Mouse (Mus musculus) midbrain, embryonic 16.5 days (tissue): ENCODE measurements around the gene Fdx1l. TPM values are rescaled to one million over a fixed set of nuclear protein-coding genes. Genes with fewer than 3 reads are reported as not detected.

Source experiments
- ATAC-seq: fragments of 200-750 bp; cut with Nextera tagmentation; 2 replicates; pipeline ENCODE4 v1.8.0; 2017; ENCODE audit warnings: moderate TSS enrichment
- H3K27ac ChIP-seq: fragments of 300-500 bp; sonication (generic); 2 replicates; pipeline ENCODE4 v1.5.1; 2014; ENCODE audit warnings: mild to moderate bottlenecking, low read length, mixed read lengths
- H3K27me3 ChIP-seq: fragments of 300-500 bp; sonication (generic); 2 replicates; pipeline ENCODE4 v1.6.1; 2014; ENCODE audit warnings: low read depth, low read length, mixed read lengths; ENCODE audit not compliant: control insufficient read depth, insufficient read depth
- H3K36me3 ChIP-seq: fragments of 300-500 bp; sonication (generic); 2 replicates; pipeline ENCODE4 v1.6.1; 2014; ENCODE audit warnings: mild to moderate bottlenecking, low read length, moderate library complexity, mixed read lengths; ENCODE audit not compliant: control insufficient read depth, insufficient read depth
- H3K4me1 ChIP-seq: fragments of 300-500 bp; sonication (generic); 2 replicates; pipeline ENCODE4 v1.6.1; 2014; ENCODE audit warnings: mild to moderate bottlenecking, low read length, mixed read lengths; ENCODE audit not compliant: control insufficient read depth, insufficient read depth
- H3K4me2 ChIP-seq: fragments of 300-500 bp; sonication (generic); 2 replicates; pipeline ENCODE4 v1.6.1; 2014; ENCODE audit warnings: mild to moderate bottlenecking, low read length, mixed read lengths
- H3K4me3 ChIP-seq: fragments of 300-500 bp; sonication (generic); 2 replicates; pipeline ENCODE4 v1.5.1; 2014; ENCODE audit warnings: low read depth, mild to moderate bottlenecking, low read length, moderate library complexity, mixed read lengths
- H3K9ac ChIP-seq: fragments of 300-500 bp; sonication (generic); 2 replicates; pipeline ENCODE4 v1.6.1; 2014; ENCODE audit warnings: low read depth, low read length, mixed read lengths
- H3K9me3 ChIP-seq: fragments of 300-500 bp; sonication (generic); replicated peaks from 2 replicates; pipeline ENCODE4 v1.6.1; 2014; ENCODE audit warnings: mild to moderate bottlenecking, low read length, mixed read lengths; ENCODE audit not compliant: control insufficient read depth, poor library complexity, severe bottlenecking
- WGBS: fragments of 180-500 bp; shearing (Covaris S2); extraction: QIAGEN DNeasy Blood & Tissue Kit; methylation state at CpG from one replicate; pipeline ENCODE4 v1.1.7; 2014; 5-methylcytosine and 5-hydroxymethylcytosine counted together
- polyA plus RNA-seq: library from polyadenylated mRNA; unstranded; fragments of >200 nt; fragmentation: Nextera tagmentation; extraction: Ambion mirVana; gene quantifications from 2 replicates; pipeline ENCODE4 v1.2.1, GENCODE M21; 2015

The Fdx1l gene
- polyA plus RNA-seq, 1 experiment from 2014 or later = 73.0 TPM

DNA sequence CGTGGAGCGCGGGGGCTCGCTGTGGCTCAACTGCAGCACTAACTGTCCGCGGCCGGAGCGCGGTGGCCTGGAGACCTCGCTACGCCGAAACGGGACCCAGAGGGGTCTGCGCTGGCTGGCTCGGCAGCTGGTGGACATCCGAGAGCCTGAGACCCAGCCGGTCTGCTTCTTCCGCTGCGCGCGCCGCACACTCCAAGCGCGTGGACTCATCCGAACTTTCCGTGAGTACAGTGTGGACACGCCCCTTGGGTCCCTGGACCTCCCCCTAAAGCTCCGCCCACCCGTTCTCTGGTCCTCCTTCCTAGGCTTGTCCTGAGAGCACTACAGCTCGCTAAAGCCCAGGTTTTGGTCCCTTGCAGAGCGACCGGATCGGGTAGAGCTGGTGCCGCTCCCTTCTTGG lies 40.3 kb downstream of the Fdx1l start:
- no peak overlapping the region for H3K27ac ChIP-seq
- H3K4me1 ChIP-seq = peaks cover 58% of the 10 kb centered on the region
- H3K9me3 ChIP-seq = no peaks in the 10 kb centered on the region
- 1% methylated on average over 34 of the region's 34 CpGs for WGBS
- H3K4me2 ChIP-seq = peak overlapping the region; percentile 97
- H3K4me3 ChIP-seq = peak overlapping the region; percentile 54
- H3K27me3 ChIP-seq = peaks cover 79% of the 10 kb centered on the region
- ATAC-seq = no peak
- H3K36me3 ChIP-seq = no peaks in the 10 kb centered on the region
- no peak overlapping the region for H3K9ac ChIP-seq

- no peak for ATAC-seq
- H3K27ac ChIP-seq = no peak overlapping the region
- H3K4me2 ChIP-seq = peak overlapping the region; percentile 97
- WGBS = 2% methylated on average over 7 of the region's 7 CpGs
- H3K27me3 ChIP-seq = peaks cover 73% of the 10 kb centered on the region
- H3K4me3 ChIP-seq = peak overlapping the region; percentile 54
- H3K9me3 ChIP-seq = no peaks in the 10 kb centered on the region
- H3K4me1 ChIP-seq = peaks cover 53% of the 10 kb centered on the region
- no peaks in the 10 kb centered on the region for H3K36me3 ChIP-seq
- H3K9ac ChIP-seq = peak overlapping the region; percentile 76; the same call in 1 of the 2 replicates
Measured at GRCm38 (mm10) chr9:21032491-21032890, 40.9 kb downstream of the Fdx1l start.

- Histone ChIP-seq H3K27ac (peak within 1 kb of the TSS; percentile 64; the same call in 1 of the 2 replicates), H3K4me1 (peaks cover 48% of the 10 kb centered on the region), H3K4me2 (peak within 1 kb of the TSS; percentile 97), H3K9me3 (no peaks in the 10 kb centered on the region), H3K4me3 (peak within 1 kb of the TSS; percentile 54), H3K36me3 (no peaks in the 10 kb centered on the region), H3K9ac (peak within 1 kb of the TSS; percentile 76), H3K27me3 (peaks cover 70% of the 10 kb centered on the region)
- WGBS = under 1% methylated on average over 30 of the region's 35 CpGs
- peak; percentile 44 for ATAC-seq
Measured at GRCm38 (mm10) chr9:21031896-21032351, 41.5 kb downstream of the Fdx1l start, which contains the start of gene Icam5. Icam5 (plus strand) TSS chr9:21032073.

GRCm38 (mm10) chr9:21031251-21031895 lies 42.0 kb downstream of the Fdx1l start:
- Histone ChIP-seq H3K9me3 (no peaks in the 10 kb centered on the region), H3K4me2 (peak overlapping the region; percentile 97), H3K9ac (peak overlapping the region; percentile 76), H3K27ac (peak overlapping the region; percentile 64; the same call in 1 of the 2 replicates), H3K4me3 (peak overlapping the region; percentile 54), H3K4me1 (peaks cover 42% of the 10 kb centered on the region), H3K36me3 (no peaks in the 10 kb centered on the region), H3K27me3 (peaks cover 64% of the 10 kb centered on the region)
- WGBS = under 1% methylated on average over 36 of the region's 36 CpGs
- peak; percentile 71 for ATAC-seq

DNA sequence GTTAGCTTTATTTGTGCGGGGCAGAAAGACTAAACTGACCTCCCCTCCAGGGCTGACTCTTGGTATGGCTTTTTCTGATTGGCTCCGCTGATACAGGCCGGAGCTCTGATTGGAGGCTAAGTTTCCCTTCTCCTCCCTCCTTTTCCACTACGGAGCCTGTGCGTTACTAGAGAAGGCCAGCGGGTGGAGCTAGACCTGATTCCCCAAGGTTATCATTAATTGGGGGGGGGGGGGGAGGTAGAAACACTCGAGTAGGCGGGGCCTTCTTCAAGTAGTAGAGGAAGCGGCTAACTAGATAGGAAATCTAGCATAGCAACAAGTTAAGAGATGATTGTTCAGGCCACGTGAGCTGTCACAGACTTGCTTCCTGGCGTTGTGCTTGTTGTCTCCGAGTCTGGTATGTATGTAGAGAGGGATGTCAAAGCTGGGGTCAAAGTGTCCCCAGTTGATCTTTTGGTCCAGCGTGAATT lies 42.6 kb downstream of the Fdx1l start:
- peak; percentile 41 for ATAC-seq
- H3K4me3 ChIP-seq = peak overlapping the region; percentile 54
- H3K27ac ChIP-seq = no peak overlapping the region; the same call in 1 of the 2 replicates
- H3K27me3 ChIP-seq = peaks cover 59% of the 10 kb centered on the region
- WGBS = 0% methylated on average over 13 of the region's 13 CpGs
- peak overlapping the region; percentile 97 for H3K4me2 ChIP-seq
- H3K9ac ChIP-seq = no peak overlapping the region
- no peaks in the 10 kb centered on the region for H3K9me3 ChIP-seq
- peaks cover 37% of the 10 kb centered on the region for H3K4me1 ChIP-seq
- H3K36me3 ChIP-seq = no peaks in the 10 kb centered on the region

DNA sequence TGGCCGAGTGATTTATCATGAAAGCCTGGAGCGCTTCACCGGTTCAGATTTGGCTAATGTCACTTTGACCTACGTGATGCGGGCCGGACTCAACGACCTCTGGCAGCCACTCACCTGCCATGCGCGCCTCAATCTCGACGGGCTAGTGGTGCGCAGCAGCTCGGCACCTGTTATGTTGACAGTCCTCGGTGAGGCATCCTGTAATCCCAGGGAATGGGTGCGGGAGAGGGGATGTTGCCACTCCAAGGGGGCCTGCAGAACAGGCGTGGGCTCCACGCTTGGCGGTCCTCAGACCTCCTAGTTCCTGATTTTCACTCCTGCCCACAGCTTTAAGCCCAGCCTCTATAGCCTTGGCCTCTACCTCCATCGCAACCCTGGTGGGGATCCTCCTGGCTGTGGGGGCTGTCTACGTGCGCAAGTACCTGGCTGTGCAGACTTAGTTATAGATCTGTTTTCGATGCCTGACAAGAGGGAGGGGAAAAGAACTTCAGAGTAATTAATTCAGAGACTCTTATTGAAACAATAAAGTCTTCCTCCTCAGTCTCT lies 43.3 kb downstream of the Fdx1l start:
- Histone ChIP-seq H3K4me3 (peak overlapping the region; percentile 54), H3K36me3 (no peaks in the 10 kb centered on the region), H3K4me1 (peaks cover 33% of the 10 kb centered on the region), H3K27me3 (peaks cover 52% of the 10 kb centered on the region), H3K27ac (no peak overlapping the region), H3K9me3 (no peaks in the 10 kb centered on the region), H3K4me2 (no peak overlapping the region), H3K9ac (no peak overlapping the region)
- WGBS = 19% methylated on average over 22 of the region's 22 CpGs
- no peak for ATAC-seq

DNA sequence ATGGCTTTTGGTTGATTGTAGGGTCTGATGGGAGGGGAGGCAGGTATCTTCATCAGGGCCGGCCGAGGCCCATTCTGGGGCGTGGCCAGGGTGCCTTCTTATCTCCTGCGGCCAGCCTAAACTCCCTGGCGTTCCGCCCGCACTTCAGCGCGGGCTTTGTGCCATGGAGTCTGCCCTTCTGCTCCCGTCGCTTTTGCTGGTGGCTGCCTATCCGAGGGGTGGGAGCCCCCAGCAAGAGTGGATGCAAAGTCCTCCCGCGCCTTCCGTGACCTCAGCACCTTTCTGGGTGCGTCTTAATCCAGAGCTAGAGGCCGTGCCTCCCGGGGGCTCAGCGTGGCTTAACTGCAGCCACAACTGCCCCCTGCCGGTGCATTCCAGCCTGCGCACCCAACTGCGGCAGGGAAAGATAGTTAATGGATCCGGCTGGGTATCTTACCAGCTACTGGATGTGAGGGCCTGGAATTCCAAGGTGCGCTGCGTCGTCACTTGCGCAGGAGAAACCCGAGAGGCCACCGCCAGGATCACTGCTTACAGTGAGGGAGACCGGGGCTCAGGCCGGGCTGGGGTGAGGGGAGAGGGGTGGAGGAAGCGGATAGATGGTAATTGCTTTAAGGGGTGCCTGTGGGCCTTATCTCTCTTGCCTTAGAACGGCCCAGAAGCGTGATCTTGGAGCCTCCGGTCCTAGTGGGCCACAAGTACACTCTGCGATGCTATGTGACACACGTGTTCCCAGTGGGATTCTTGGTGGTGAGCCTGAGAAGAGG lies 43.9 kb downstream of the Fdx1l start, which contains the start of gene Icam4:
Icam4 (plus strand) TSS at position 83 of the 764 bp plus-strand sequence.
- H3K9ac ChIP-seq = no peak within 1 kb of the TSS
- no peaks in the 10 kb centered on the region for H3K36me3 ChIP-seq
- peaks cover 31% of the 10 kb centered on the region for H3K4me1 ChIP-seq
- no peak for ATAC-seq
- no peak within 1 kb of the TSS for H3K27ac ChIP-seq
- H3K27me3 ChIP-seq = peaks cover 46% of the 10 kb centered on the region
- WGBS = 3% methylated on average over 37 of the region's 37 CpGs
- peak within 1 kb of the TSS; percentile 17; the same call in 1 of the 2 replicates for H3K4me3 ChIP-seq
- no peaks in the 10 kb centered on the region for H3K9me3 ChIP-seq
- peak within 1 kb of the TSS; percentile 42 for H3K4me2 ChIP-seq

- Histone ChIP-seq H3K27me3 (peaks cover 40% of the 10 kb centered on the region), H3K27ac (no peak overlapping the region), H3K9me3 (no peaks in the 10 kb centered on the region), H3K36me3 (no peaks in the 10 kb centered on the region), H3K4me2 (no peak overlapping the region), H3K4me3 (no peak overlapping the region), H3K9ac (no peak overlapping the region), H3K4me1 (peaks cover 30% of the 10 kb centered on the region)
- ATAC-seq = no peak
- 72% methylated on average over 6 of the region's 6 CpGs for WGBS
Measured at GRCm38 (mm10) chr9:21028560-21029110, 44.8 kb downstream of the Fdx1l start.
